Mouse (Mus musculus): Measurements from ENCODE around the gene Gramd4. TPM values are rescaled to one million over a fixed set of nuclear protein-coding genes. Genes with fewer than 3 reads are reported as not detected.
"Not testable (repeated sequence)": the region's sequence is repeated elsewhere in the genome, so short reads cannot be mapped to it uniquely, and the experiment has no call there.

Gramd4 gene
- polyA plus RNA-seq, 1 experiment from 2014 or later = 29.1 TPM

GRCm38 (mm10) chr15:86096604-86097020 lies 39.1 kb downstream of the Gramd4 start:
- H3K4me2 ChIP-seq (replicated peaks); ATAC-seq (ENCODE audit: low FRiP score, low read depth); H3K4me1 ChIP-seq; H3K4me3 ChIP-seq; H3K9me3 ChIP-seq; H3K27me3 ChIP-seq; H3K27ac ChIP-seq (replicated peaks); H3K9ac ChIP-seq (replicated peaks): not testable (repeated sequence)
- 89% methylated on average over 5 of the region's 5 CpGs for WGBS
- peaks cover 29% of the 10 kb centered on the region for H3K36me3 ChIP-seq

DNA sequence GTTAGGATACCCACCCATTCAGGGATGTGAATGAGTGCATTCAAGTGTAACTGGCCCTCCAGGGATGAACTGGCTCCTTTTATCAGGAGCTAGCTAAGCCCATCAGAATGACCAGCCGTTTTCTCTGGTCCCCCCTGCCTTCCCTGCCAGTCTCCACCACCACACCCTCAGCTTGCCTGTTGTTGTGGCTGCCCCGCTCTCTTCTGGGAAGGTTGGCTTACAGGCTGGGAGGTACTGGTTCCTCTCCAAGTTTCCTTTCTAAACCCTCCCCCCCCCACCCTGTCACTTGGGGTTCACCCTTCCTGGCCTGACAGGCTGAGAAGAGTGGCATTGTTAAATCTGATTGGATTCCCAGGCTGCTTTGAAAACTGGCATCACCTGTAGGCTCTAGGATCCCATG lies 40.4 kb downstream of the Gramd4 start:
- Histone ChIP-seq H3K4me2 (replicated peaks) (no peak overlapping the region), H3K27me3 (no peaks in the 10 kb centered on the region), H3K9me3 (no peaks in the 10 kb centered on the region), H3K36me3 (peaks cover 19% of the 10 kb centered on the region), H3K9ac (replicated peaks) (no peak overlapping the region), H3K4me1 (peaks cover 4% of the 10 kb centered on the region; the same call in 1 of the 2 replicates), H3K27ac (replicated peaks) (no peak overlapping the region), H3K4me3 (no peak overlapping the region)
- ATAC-seq (ENCODE audit: low FRiP score, low read depth) = no peak
- 37% methylated on average over 2 of the region's 2 CpGs for WGBS

- H3K36me3 ChIP-seq = peaks cover 34% of the 10 kb centered on the region
- no peak for ATAC-seq (ENCODE audit: low FRiP score, low read depth)
- WGBS = 83% methylated on average over 9 of the region's 9 CpGs
These were observed 44.1 kb downstream of the Gramd4 start for GRCm38 (mm10) chr15:86101585-86101984.

DNA sequence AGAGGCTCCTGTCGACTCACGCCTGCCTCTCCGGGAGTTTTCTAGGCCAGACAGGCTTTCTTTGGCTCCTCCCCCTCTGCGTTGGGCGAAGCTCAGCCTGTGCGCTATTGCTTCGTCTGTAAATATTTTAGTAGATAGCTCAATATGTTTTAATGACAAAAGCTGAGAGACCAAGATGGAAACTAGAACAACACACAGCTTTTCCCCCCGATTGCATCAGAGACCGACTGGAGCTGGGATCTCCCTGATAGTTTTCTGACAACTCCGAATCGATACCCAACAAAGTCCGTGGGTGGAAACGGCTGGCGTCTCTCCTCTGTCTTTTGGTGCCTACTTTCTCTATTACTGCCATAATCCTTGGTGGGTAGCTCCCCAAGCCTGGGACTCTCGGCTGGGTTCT lies 44.8 kb downstream of the Gramd4 start:
- Histone ChIP-seq H3K36me3 (peaks cover 34% of the 10 kb centered on the region), H3K4me3 (no peak overlapping the region), H3K9ac (replicated peaks) (no peak overlapping the region), H3K27me3 (no peaks in the 10 kb centered on the region), H3K4me1 (peaks cover 4% of the 10 kb centered on the region; the same call in 1 of the 2 replicates), H3K9me3 (no peaks in the 10 kb centered on the region), H3K27ac (replicated peaks) (no peak overlapping the region), H3K4me2 (replicated peaks) (no peak overlapping the region)
- 93% methylated on average over 15 of the region's 15 CpGs for WGBS
- ATAC-seq (ENCODE audit: low FRiP score, low read depth) = no peak

More at GRCm38 (mm10) chr15:86101585-86101984, 44.1 kb downstream of the Gramd4 start:
- Histone ChIP-seq H3K27ac (replicated peaks) (no peak overlapping the region), H3K9me3 (no peaks in the 10 kb centered on the region), H3K9ac (replicated peaks) (no peak overlapping the region), H3K4me2 (replicated peaks) (no peak overlapping the region), H3K4me1 (peaks cover 4% of the 10 kb centered on the region; the same call in 1 of the 2 replicates), H3K27me3 (no peaks in the 10 kb centered on the region), H3K4me3 (no peak overlapping the region)

DNA sequence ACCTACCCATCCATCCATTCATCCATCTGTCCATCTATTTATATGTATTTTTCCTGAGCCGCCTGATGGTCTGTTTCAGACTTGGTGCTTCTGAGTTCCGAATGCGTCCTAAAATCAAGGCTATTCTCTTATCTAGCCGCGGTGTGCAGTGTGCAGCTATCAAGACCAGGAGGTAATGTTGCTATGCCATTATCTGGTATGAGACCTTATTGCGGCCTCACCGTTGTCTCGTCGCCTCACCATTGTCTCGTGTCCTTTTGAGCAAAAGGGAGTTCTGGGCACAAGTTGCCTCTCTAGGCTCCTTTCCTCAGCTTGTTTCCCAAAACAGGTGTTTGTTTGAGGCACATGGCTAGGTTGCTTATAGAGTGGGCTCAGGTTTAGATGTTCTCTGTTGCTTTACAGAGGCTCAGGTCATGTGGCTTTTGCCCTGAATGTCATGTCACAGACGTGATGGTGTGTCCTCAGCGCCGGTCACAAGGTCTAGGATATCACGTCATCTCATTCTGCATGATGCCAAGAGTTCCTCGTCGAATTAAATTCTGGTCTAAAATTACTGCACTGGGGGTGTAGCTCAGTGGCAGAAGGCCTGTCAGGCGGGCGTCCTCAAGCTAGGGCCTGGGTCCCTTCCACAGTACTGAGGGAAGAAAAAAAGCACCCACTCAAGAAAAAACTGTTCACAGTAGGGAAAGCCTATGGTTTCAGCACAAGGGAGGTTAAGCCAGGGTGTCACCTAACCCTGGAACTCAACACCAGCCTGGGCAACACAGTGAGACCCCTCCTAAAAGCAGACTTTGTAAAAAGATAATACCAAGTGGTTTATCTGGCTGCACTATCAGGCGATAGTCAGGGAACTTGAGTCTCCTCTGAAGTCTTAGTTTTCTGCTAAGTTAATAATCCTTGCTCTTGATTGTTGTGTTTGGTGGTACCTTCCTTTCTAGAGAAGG lies 47.2 kb downstream of the Gramd4 start:
- H3K4me2 ChIP-seq (replicated peaks) = no peak overlapping the region
- no peak overlapping the region for H3K9ac ChIP-seq (replicated peaks)
- no peaks in the 10 kb centered on the region for H3K27me3 ChIP-seq
- no peaks in the 10 kb centered on the region for H3K9me3 ChIP-seq
- 93% methylated on average over 19 of the region's 19 CpGs for WGBS
- no peak for ATAC-seq (ENCODE audit: low FRiP score, low read depth)
- no peak overlapping the region for H3K27ac ChIP-seq (replicated peaks)
- no peak overlapping the region for H3K4me3 ChIP-seq
- H3K36me3 ChIP-seq = peaks cover 28% of the 10 kb centered on the region
- H3K4me1 ChIP-seq = no peaks in the 10 kb centered on the region

DNA sequence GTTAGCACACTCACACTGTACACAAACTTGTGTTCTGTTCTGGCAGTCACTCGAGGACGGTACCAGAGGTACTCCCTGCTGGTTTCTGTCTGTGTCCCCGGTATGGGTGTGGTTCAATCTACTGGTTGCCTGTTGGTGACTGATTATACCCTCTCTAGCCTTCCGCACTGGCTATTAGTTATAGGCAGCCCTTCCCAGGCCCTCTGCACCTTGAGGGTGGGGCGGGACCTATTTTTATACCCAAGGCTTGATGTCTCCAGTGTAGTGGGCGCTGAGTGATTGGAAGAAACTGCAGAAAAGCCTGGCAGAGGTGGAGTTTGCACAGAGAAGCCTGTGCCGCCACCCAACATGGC lies 47.8 kb downstream of the Gramd4 start:
- no peaks in the 10 kb centered on the region for H3K4me1 ChIP-seq
- peaks cover 28% of the 10 kb centered on the region for H3K36me3 ChIP-seq
- H3K27ac ChIP-seq (replicated peaks) = no peak overlapping the region
- H3K4me2 ChIP-seq (replicated peaks) = no peak overlapping the region
- no peaks in the 10 kb centered on the region for H3K27me3 ChIP-seq
- H3K9me3 ChIP-seq = no peaks in the 10 kb centered on the region
- H3K4me3 ChIP-seq = no peak overlapping the region
- WGBS = 89% methylated on average over 7 of the region's 7 CpGs
- no peak overlapping the region for H3K9ac ChIP-seq (replicated peaks)
- no peak for ATAC-seq (ENCODE audit: low FRiP score, low read depth)

GRCm38 (mm10) chr15:86105751-86106150 lies 48.3 kb downstream of the Gramd4 start:
- H3K9ac ChIP-seq (replicated peaks) = no peak overlapping the region
- no peak for ATAC-seq (ENCODE audit: low FRiP score, low read depth)
- WGBS = 56% methylated on average over 6 of the region's 6 CpGs
- H3K4me2 ChIP-seq (replicated peaks) = no peak overlapping the region
- H3K9me3 ChIP-seq = no peaks in the 10 kb centered on the region
- H3K4me1 ChIP-seq = no peaks in the 10 kb centered on the region; the same call in 1 of the 2 replicates
- no peaks in the 10 kb centered on the region for H3K27me3 ChIP-seq
- H3K27ac ChIP-seq (replicated peaks) = no peak overlapping the region
- peaks cover 25% of the 10 kb centered on the region for H3K36me3 ChIP-seq
- H3K4me3 ChIP-seq = no peak overlapping the region

- Histone ChIP-seq H3K27me3 (no peaks in the 10 kb centered on the region), H3K4me2 (replicated peaks) (no peak overlapping the region), H3K9ac (replicated peaks) (no peak overlapping the region), H3K9me3 (no peaks in the 10 kb centered on the region), H3K36me3 (peaks cover 16% of the 10 kb centered on the region; the same call in 1 of the 2 replicates), H3K4me3 (no peak overlapping the region), H3K4me1 (peaks cover 12% of the 10 kb centered on the region), H3K27ac (replicated peaks) (no peak overlapping the region)
- ATAC-seq (ENCODE audit: low FRiP score, low read depth) = no peak
- WGBS = 83% methylated on average over 11 of the region's 11 CpGs
These were observed 50.5 kb downstream of the Gramd4 start for GRCm38 (mm10) chr15:86107831-86108471.

DNA sequence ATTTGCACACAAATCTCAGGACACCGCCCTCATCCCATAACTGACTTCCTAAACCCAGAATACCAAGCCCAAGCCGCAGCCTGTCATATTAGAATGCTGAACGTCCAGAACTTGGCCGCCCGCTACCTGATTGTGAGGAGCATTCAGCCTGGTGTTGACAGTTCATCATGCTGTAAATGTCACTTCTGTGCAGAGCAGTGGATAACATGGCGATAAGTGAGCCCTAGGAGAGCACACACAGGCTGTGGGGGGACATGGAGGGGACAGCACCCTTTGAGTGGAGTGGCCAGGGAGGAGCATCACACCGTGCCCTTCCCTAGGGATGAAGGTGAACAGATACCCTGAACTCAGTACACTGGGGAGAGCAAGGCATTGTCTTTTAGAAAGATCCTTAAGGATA lies 51.8 kb downstream of the Gramd4 start:
- H3K27ac ChIP-seq (replicated peaks) = no peak overlapping the region
- WGBS = 89% methylated on average over 7 of the region's 7 CpGs
- no peak overlapping the region for H3K9ac ChIP-seq (replicated peaks)
- H3K4me1 ChIP-seq = peaks cover 20% of the 10 kb centered on the region
- H3K36me3 ChIP-seq = 0 out of 2 replicates have a peak, but pooled peaks cover 7% of the 10 kb centered on the region
- H3K4me2 ChIP-seq (replicated peaks) = no peak overlapping the region
- ATAC-seq (ENCODE audit: low FRiP score, low read depth) = no peak
- no peak overlapping the region for H3K4me3 ChIP-seq
- H3K27me3 ChIP-seq = no peaks in the 10 kb centered on the region
- no peaks in the 10 kb centered on the region for H3K9me3 ChIP-seq

DNA sequence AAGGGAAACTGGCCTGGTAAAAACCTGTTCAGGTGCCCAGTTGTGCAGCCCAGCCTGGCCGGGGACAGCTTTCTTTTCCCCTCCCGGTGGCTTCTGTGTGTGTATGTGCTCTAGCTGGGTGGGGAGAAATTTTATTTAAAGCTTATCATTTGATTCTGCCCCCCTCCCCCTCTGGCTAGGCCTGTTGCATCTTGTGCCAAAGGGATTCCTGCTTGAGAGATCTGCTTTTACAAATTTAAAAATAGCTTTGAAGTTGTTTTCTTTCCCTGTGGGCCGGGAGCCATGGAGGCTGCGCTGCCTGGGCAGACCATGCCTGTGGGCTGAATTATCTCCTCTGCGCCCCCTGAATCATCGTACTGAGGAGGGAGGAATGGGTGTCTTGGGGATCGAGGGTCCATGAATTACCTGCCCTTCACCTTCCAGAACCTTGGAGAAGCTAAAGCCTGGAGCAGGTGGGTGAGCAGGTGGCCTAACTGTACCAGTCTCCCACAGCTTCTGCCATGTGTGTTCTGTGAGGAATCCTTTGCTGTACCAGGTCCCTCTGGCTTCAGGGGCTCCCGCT lies 52.2 kb downstream of the Gramd4 start:
- 80% methylated on average over 8 of the region's 8 CpGs for WGBS

DNA sequence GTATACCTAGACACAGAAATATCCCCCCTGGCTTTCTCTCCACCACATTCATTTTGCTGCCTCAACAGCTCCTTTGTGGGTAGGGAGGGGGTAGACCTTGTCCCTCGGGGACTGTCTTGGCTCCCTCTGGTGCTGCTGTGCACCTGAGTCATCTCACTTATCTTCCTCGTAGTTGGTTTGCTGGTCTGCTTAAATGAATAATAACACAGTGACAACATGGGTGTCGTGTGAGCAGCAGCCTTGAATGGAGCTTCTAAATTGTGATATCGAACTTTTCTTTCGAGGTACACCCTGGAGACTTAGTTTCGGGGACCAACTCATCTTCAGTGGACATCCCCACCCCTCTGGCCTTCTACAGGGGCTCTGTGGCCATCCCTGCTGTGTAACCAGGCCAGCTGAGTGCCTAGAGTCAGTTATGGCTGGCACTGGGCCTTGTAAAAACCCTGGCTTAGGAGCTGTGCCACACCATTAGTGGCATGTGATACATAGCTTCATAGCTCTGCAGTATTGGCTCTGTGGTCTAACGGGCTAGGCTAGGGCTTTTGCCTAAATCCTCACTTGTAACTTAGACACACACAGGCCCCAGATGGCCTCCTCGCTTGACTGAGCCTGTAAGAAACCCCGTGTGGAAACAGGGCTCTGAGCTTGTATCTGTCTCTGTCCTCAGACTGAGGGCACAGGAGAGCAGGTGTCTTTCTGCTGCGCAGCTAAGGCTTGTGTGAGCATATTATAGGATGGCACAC lies 53.0 kb downstream of the Gramd4 start:
- Histone ChIP-seq H3K9me3 (no peaks in the 10 kb centered on the region), H3K4me1 (peaks cover 20% of the 10 kb centered on the region), H3K4me3 (no peak overlapping the region), H3K4me2 (replicated peaks) (no peak overlapping the region), H3K36me3 (no peaks in the 10 kb centered on the region), H3K27me3 (no peaks in the 10 kb centered on the region), H3K27ac (replicated peaks) (no peak overlapping the region), H3K9ac (replicated peaks) (no peak overlapping the region)
- ATAC-seq (ENCODE audit: low FRiP score, low read depth) = no peak
- 69% methylated on average over 10 of the region's 10 CpGs for WGBS

More for the DNA sequence above, 52.2 kb downstream of the Gramd4 start:
- Histone ChIP-seq H3K4me1 (peaks cover 20% of the 10 kb centered on the region), H3K9ac (replicated peaks) (no peak overlapping the region), H3K36me3 (0 out of 2 replicates have a peak, but pooled peaks cover 2% of the 10 kb centered on the region), H3K27me3 (no peaks in the 10 kb centered on the region), H3K9me3 (no peaks in the 10 kb centered on the region), H3K4me2 (replicated peaks) (no peak overlapping the region), H3K4me3 (no peak overlapping the region), H3K27ac (replicated peaks) (no peak overlapping the region)
- ATAC-seq (ENCODE audit: low FRiP score, low read depth) = no peak

Measured in midbrain, embryonic 12.5 days (tissue).